Mouse (Mus musculus) forebrain, embryonic 10.5 days (tissue): ENCODE measurements around the gene Spns2. TPM values are rescaled to one million over a fixed set of nuclear protein-coding genes. Genes with fewer than 3 reads are reported as not detected.
A peak's percentile ranks its signal among the peaks of the same experiment; 100 is the strongest.

Experiments used
- DNase-seq: peaks from one replicate; pipeline ENCODE4 v3.0.0-alpha.2; 2017; ENCODE audit warnings: low spot score; ENCODE audit errors: extremely low spot score
- H3K27ac ChIP-seq: fragments of 300-500 bp; sonication (generic); 2 replicates; pipeline ENCODE4 v1.5.1; 2016; ENCODE audit warnings: mild to moderate bottlenecking
- H3K27me3 ChIP-seq: fragments of 300-500 bp; sonication (generic); 2 replicates; pipeline ENCODE4 v1.6.1; 2016; ENCODE audit warnings: mild to moderate bottlenecking; ENCODE audit not compliant: poor library complexity, severe bottlenecking
- H3K36me3 ChIP-seq: fragments of 300-500 bp; sonication (generic); replicated peaks from 2 replicates; pipeline ENCODE4 v1.6.1; 2016; ENCODE audit warnings: mild to moderate bottlenecking, moderate library complexity
- H3K4me1 ChIP-seq: fragments of 300-500 bp; sonication (generic); 2 replicates; pipeline ENCODE4 v1.6.1; 2016
- H3K4me3 ChIP-seq: fragments of 300-500 bp; sonication (generic); 2 replicates; pipeline ENCODE4 v1.5.1; 2016; ENCODE audit warnings: mild to moderate bottlenecking, moderate library complexity
- H3K9me3 ChIP-seq: fragments of 300-500 bp; sonication (generic); 2 replicates; pipeline ENCODE4 v1.6.1; 2016; ENCODE audit warnings: mild to moderate bottlenecking, moderate library complexity
- WGBS: fragments of 180-500 bp; shearing (Covaris S2); methylation state at CpG from one replicate; pipeline ENCODE4 v1.1.7; 2016; 5-methylcytosine and 5-hydroxymethylcytosine counted together
- polyA plus RNA-seq: library from polyadenylated mRNA; unstranded; fragments of >200 nt; fragmentation: Nextera tagmentation; extraction: Ambion mirVana; gene quantifications from 2 replicates; pipeline ENCODE4 v1.2.1, GENCODE M21; 2016

The Spns2 gene
- polyA plus RNA-seq, 1 experiment from 2014 or later: 3.0 TPM

DNA sequence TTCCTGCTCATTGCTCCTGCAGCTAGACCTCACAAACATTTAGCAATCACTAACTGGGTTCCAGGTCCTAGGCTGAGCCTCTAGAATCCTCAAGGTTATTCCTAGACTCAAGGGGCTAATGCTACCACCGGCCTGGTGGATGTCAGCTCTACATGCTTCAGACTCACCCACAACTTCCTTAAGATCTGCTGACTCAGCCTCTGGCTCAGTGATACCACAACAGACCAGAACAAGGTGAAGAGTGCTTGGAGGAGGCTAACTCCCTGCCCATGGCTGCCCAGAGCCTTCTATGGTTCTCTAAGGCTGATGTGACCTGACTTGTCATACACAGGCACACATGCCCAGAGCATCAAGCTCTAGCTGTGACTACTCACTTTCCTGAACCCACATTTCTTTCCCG is 10.2 kb downstream of the Spns2 start:
- DNase-seq: no peak
- Histone ChIP-seq H3K4me3 (no peak overlapping the region), H3K27me3 (no peaks in the 10 kb centered on the region), H3K9me3 (no peaks in the 10 kb centered on the region), H3K27ac (peak overlapping the region; percentile 12; the same call in 1 of the 2 replicates), H3K36me3 (no peaks in the 10 kb centered on the region), H3K4me1 (peaks cover 40% of the 10 kb centered on the region)
- WGBS: 82% methylated on average over 2 of the region's 2 CpGs

DNA sequence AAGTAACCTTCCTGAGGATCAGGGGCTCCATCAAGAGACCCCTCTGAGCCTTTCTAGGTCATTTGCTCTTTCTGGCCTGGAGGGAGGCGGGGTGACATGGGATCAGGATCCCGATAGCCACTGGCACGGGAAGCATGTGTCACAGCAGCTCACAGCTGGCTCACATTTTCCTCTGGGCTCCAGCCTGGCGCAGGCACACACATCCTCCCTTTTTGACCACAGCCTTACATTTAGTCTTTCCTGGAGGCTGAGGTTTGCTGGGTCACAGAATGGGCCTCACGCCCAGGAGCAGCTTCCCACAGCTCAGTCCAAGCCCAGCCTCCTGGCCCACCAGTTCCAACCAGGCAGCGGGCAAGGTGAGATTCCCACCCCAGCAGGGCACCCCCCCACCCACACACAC is 11.5 kb downstream of the Spns2 start:
- Histone ChIP-seq H3K4me1 (peaks cover 43% of the 10 kb centered on the region), H3K27ac (peak overlapping the region; percentile 58), H3K4me3 (no peak overlapping the region), H3K9me3 (no peaks in the 10 kb centered on the region), H3K27me3 (no peaks in the 10 kb centered on the region), H3K36me3 (no peaks in the 10 kb centered on the region)
- WGBS: 77% methylated on average over 6 of the region's 6 CpGs
- no peak for DNase-seq

DNA sequence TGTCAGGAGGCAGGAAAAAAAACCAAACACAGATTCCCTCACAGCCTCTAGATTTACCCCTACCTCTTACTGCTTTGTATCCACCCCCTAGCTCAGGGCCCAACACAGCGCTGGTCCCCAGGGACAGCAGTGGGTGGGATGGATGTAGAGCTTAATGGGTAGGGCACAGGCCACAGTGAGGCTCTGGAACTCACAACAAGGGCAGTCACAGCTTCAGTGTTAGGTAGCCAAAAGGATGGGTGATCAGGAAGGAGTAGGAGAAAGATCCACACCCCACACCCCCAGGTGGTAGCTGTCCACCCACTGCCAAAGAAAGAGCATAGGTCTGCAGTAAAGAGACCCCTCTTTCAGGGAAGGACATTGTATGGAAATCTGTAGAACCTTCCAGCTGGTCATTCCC is 12.1 kb downstream of the Spns2 start:
- Histone ChIP-seq H3K27ac (peak overlapping the region; percentile 58; the same call in 1 of the 2 replicates), H3K9me3 (no peaks in the 10 kb centered on the region), H3K36me3 (no peaks in the 10 kb centered on the region), H3K4me3 (no peak overlapping the region), H3K4me1 (peaks cover 43% of the 10 kb centered on the region), H3K27me3 (no peaks in the 10 kb centered on the region)
- 92% methylated on average over 1 of the region's 1 CpGs for WGBS
- DNase-seq: no peak

DNA sequence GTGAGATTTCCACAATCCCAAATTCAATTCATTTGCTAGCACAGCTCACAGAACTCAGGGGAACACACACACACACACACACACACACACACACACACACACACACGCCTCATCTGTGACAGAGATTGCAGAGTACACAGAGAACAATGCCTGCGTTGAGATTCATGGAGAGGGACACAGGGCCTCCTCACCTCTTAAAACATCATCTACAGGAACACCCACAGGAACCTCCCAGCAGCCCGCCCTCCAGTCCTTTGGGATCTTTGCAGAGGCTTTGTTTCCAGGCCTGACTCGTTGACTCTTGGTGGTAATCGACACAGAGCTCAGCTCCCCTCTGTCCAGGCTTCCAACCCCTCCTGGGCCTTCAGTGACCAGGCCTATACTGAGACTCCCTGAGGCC is 12.5 kb downstream of the Spns2 start:
- WGBS: 52% methylated on average over 5 of the region's 5 CpGs
- H3K9me3 ChIP-seq: no peaks in the 10 kb centered on the region
- no peak overlapping the region for H3K4me3 ChIP-seq
- H3K27me3 ChIP-seq: no peaks in the 10 kb centered on the region
- DNase-seq: no peak
- no peak overlapping the region for H3K27ac ChIP-seq
- H3K4me1 ChIP-seq: peaks cover 46% of the 10 kb centered on the region
- H3K36me3 ChIP-seq: no peaks in the 10 kb centered on the region

DNA sequence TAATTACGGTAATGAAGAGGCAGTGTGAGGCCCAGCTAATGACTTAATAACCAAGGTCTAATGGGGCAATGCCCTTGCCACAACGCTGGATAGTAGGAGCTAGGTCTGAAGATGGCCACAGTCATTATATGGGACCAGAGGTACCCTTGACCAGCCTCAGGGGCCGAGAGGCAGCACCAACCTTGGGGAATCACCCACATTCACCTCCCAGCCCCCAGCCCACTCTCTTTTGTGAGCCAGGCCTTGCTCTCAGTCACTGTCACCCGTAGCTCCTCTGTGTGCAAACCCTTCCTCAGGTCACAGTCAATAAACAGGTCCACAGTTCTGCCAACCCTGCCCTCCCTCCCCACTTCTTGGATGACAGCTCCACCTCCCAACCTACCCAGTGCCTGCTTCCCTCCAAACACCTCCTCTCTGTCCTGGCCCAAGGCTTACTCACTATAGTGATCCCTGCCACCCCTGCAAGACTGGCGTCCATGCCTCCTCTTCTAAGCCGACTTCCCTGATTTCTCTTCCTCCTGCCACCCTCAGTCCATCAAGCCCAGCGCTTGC is 13.6 kb downstream of the Spns2 start:
- H3K36me3 ChIP-seq: no peaks in the 10 kb centered on the region
- H3K27ac ChIP-seq: peak overlapping the region; percentile 40; the same call in 1 of the 2 replicates
- H3K4me3 ChIP-seq: no peak overlapping the region; the same call in 1 of the 2 replicates
- no peak for DNase-seq
- no peaks in the 10 kb centered on the region for H3K9me3 ChIP-seq
- H3K27me3 ChIP-seq: no peaks in the 10 kb centered on the region
- peaks cover 49% of the 10 kb centered on the region for H3K4me1 ChIP-seq
- 82% methylated on average over 7 of the region's 7 CpGs for WGBS

DNA sequence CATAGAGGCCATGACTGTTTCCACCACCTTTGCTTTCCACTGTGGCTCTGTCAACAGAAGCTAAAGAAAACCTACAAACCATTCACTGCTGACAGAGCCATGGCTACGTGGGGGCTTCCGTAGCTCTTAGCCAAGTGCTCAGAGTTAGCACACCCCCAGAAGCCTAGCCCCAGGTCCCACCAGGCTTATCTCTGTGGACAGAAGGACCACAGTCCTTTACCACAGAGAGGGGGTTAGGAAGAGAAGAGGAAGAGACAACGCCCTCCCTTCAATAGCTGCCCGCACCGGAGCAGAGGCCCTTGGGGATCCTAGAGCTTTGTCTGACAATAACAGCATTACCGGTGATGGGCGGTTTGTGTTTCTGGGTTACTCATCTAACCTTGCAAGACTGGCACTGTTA is 14.3 kb downstream of the Spns2 start:
- peak overlapping the region; percentile 58; the same call in 1 of the 2 replicates for H3K27ac ChIP-seq
- H3K4me1 ChIP-seq: peaks cover 49% of the 10 kb centered on the region

DNA sequence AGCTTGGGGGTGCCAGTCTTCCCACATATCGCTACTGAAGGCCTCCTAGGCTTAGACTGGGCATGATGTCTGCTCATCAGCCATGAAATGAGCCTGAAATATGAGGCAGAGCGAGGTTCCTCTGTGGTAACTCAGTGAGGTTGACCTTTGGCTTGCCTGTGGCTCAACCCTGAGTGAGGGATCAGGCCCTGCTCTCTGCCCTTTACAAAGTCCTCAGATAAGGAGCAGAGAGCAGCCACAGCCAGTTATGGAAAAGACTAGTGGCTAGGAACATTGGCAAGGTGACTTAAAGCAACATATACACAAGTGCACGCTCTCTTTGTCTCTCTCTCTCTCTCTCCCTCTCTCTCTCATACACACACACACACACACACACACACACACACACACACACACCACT is 14.8 kb downstream of the Spns2 start:
- Histone ChIP-seq H3K9me3 (no peaks in the 10 kb centered on the region), H3K27ac (peak overlapping the region; percentile 58), H3K4me1 (peaks cover 52% of the 10 kb centered on the region), H3K36me3 (no peaks in the 10 kb centered on the region), H3K4me3 (no peak overlapping the region), H3K27me3 (no peaks in the 10 kb centered on the region)
- 86% methylated on average over 3 of the region's 3 CpGs for WGBS
- DNase-seq: no peak

More for the DNA sequence above, 14.3 kb downstream of the Spns2 start:
- Histone ChIP-seq H3K4me3 (no peak overlapping the region), H3K27me3 (no peaks in the 10 kb centered on the region), H3K9me3 (no peaks in the 10 kb centered on the region), H3K36me3 (no peaks in the 10 kb centered on the region)
- no peak for DNase-seq
- WGBS: 81% methylated on average over 7 of the region's 7 CpGs

DNA sequence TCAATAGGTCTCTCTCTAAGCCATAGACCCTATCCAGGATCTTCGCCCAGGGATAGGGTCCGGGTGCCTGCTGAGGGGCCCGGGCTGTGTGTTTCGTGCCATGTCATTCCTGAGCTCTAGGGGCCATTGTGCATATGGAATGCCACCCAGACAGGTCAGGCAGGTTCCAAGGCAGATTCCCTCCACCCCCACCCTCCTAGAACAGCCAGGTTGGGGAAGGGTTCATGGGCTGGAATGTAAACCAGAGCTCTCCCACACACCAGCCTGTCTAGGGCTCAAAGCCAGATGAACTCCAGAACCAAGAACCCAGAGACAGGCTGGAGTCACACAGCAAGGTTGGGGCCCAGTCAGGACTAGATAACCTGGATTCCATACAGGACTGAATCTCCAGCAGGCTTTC is 16.2 kb downstream of the Spns2 start:
- no peak for DNase-seq
- no peak overlapping the region for H3K4me3 ChIP-seq
- peaks cover 62% of the 10 kb centered on the region for H3K4me1 ChIP-seq
- H3K36me3 ChIP-seq: no peaks in the 10 kb centered on the region
- H3K9me3 ChIP-seq: no peaks in the 10 kb centered on the region
- H3K27ac ChIP-seq: no peak overlapping the region
- no peaks in the 10 kb centered on the region for H3K27me3 ChIP-seq
- 82% methylated on average over 4 of the region's 4 CpGs for WGBS

DNA sequence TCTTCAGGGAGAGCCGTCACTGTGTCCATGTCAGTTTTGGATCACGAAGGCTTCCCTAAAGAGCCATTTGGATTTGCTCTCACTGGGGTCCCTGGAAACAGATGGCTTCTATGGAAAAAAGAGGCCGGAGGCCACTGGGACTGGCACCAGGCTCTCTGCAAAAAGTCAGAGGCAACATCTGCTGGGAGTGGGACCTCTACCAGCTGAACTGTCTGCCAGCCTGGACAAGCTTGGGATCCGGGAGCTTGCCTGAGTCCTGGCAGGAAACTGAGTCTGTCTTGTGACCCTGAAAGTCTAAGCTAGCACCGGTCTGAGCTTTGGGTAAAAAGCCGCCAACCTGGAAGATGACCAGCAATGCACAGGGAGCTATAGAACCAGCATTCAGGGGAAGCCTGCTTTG is 18.3 kb downstream of the Spns2 start:
- Histone ChIP-seq H3K4me3 (no peak overlapping the region), H3K9me3 (no peaks in the 10 kb centered on the region), H3K4me1 (peaks cover 64% of the 10 kb centered on the region), H3K27ac (no peak overlapping the region), H3K27me3 (no peaks in the 10 kb centered on the region), H3K36me3 (no peaks in the 10 kb centered on the region)
- WGBS: 91% methylated on average over 6 of the region's 6 CpGs
- DNase-seq: no peak

DNA sequence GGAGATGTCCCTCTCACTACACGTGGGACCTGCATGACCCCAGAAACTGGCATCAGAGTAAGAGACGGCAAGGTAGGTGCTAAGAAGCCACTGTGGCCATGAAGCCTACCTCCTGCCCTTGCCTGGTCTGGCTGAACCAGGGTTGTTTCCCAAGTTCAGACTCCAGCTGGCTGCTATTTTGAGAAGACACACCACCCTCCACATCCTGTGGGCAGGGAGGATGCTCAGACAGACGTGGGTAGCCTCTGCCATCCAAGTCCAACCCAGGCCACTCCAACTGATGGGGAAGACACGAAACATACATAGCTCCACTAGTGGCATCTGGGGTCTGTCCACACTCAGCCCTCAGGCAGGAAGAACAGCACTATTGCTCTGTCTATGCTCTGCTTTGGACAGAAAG is 19.7 kb downstream of the Spns2 start:
- no peak for DNase-seq
- Histone ChIP-seq H3K4me1 (peaks cover 64% of the 10 kb centered on the region), H3K27ac (no peak overlapping the region)

DNA sequence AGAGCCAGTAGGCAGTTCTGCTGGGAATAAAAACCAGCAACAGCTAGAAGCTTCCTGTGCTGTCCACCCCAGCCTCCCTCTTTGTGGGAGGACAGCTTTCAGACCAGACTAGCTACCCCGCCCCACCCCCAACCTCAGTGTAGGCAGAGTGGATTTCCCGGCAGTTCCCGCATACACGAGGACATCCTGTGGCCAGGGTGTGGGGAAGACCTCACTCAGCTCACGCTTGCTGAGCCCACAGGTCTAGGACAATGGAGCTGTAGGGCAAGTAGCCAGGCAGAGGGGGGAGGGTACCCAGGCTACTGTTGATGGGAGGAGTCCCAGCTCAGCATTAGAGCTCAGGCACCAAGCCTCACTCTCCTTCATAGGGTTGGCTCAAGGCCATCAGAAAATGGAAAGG is 20.5 kb downstream of the Spns2 start:
- Histone ChIP-seq H3K36me3 (no peaks in the 10 kb centered on the region), H3K9me3 (no peaks in the 10 kb centered on the region), H3K4me1 (peaks cover 64% of the 10 kb centered on the region), H3K27ac (peak overlapping the region; percentile 51), H3K27me3 (no peaks in the 10 kb centered on the region), H3K4me3 (no peak overlapping the region)
- DNase-seq: no peak
- WGBS: 34% methylated on average over 5 of the region's 5 CpGs

More for the DNA sequence above, 19.7 kb downstream of the Spns2 start:
- Histone ChIP-seq H3K36me3 (no peaks in the 10 kb centered on the region), H3K9me3 (no peaks in the 10 kb centered on the region), H3K27me3 (no peaks in the 10 kb centered on the region), H3K4me3 (no peak overlapping the region)
- 76% methylated on average over 4 of the region's 4 CpGs for WGBS

DNA sequence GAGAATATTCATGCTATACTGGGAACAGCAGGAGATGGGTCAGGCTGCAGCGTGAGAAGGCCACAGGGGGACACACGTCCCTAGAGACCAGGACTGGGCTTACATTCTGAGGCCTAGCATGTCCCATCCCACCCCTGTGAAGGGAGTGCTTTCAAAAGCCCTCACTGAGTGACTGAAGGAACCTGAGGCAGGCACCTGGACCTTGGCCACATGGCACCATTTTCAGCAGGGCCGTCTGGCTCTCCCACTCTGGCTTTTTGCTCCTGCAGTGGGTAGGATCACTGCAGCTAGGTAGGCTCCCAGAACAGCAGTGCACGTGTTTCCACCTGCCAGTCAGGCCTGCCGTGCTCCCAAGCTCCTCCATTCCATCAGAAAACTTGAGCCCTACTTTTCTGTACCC is 21.2 kb downstream of the Spns2 start:
- Histone ChIP-seq H3K27ac (peak overlapping the region; percentile 51), H3K9me3 (no peaks in the 10 kb centered on the region), H3K36me3 (no peaks in the 10 kb centered on the region), H3K4me3 (no peak overlapping the region), H3K4me1 (peaks cover 65% of the 10 kb centered on the region), H3K27me3 (no peaks in the 10 kb centered on the region)
- WGBS: 79% methylated on average over 5 of the region's 5 CpGs
- DNase-seq: no peak

DNA sequence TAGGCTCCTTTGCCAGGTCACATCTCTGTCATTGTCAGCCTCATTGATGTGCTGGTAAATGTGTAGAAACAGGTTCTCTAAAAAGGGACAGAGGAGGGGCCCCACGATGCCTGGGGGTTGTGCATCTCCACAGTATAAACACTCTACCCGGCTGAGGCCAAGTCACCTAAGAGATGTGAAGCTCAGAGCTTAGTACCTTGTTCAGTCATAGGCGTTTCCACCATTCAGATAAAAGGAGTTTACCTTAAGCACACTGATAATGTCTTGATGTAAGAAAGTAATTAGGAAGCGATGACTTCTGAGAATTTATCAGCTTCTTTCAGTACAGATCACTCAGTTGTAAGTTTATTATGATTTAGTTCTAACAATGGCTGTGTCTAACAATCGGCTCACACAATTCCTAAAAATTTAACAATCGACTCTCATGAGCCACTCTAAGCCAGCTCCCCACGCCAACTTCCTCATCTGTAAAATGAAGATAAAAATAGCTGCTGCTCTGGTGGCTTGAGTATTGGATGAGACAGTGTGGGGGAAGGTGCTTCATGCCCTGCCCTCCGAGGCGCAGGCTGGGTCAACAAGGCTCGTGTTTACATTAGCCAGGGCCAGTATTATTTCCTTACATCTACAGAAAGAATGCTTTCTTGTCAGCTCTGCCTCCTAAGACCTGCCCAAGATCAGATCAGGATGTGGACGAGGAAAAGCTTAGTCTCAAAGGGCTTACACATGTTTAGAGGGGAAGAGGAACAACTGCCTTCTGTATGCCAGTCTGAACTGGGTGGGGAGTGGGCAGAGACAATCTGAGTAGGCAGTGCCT is 22.8 kb downstream of the Spns2 start:
- H3K9me3 ChIP-seq: no peaks in the 10 kb centered on the region
- no peaks in the 10 kb centered on the region for H3K27me3 ChIP-seq
- 64% methylated on average over 11 of the region's 11 CpGs for WGBS
- peak overlapping the region; percentile 56 for H3K27ac ChIP-seq
- no peak for DNase-seq
- H3K4me3 ChIP-seq: no peak overlapping the region
- peaks cover 65% of the 10 kb centered on the region for H3K4me1 ChIP-seq
- no peaks in the 10 kb centered on the region for H3K36me3 ChIP-seq
